Mouse (Mus musculus): ENCODE results near the gene Slc39a11.

Gene Slc39a11

GRCm38 (mm10) chr11:113232049-113232448 lies 417.8 kb downstream of the Slc39a11 start:
- peak; percentile 41 for DNase-seq (ENCODE audit: low spot score)

DNA sequence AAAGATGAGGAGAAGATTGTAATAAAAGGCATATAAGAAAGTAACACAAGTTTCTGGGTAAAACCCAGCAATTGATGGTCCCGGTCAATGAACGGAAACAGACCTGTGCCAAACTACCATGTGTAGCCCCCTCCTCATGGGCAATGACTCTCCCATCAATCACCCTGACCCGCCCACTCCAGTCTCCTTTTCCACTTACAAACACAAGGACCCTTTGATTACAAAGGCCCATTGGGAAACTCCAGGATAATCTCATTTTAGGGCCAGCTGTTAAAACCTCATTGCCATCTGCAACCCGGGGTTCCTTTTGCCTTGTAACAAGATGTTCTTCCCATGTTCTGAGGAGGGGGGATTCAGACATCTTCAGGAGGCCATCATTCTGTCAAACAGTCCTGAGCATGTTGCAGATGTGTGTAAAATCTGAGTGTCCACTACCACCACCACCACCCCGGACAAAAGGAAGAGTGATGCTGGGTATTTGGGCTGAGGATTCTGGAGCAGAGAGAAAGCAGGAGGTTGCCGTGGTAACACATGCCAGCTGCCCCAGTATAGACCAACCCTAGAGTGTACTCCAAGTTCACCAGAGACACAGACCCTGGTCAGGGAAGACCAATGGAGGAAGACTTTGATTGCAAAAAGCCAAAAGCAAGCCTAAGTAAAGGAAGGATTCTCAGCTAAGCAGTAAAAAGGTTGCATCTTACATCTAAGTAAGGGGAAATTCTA lies 419.3 kb downstream of the Slc39a11 start:
- peak; percentile 55 for DNase-seq (ENCODE audit: low spot score)

- no peak for DNase-seq (ENCODE audit: low spot score)
These were observed 424.1 kb downstream of the Slc39a11 start for GRCm38 (mm10) chr11:113225748-113226147.

DNA sequence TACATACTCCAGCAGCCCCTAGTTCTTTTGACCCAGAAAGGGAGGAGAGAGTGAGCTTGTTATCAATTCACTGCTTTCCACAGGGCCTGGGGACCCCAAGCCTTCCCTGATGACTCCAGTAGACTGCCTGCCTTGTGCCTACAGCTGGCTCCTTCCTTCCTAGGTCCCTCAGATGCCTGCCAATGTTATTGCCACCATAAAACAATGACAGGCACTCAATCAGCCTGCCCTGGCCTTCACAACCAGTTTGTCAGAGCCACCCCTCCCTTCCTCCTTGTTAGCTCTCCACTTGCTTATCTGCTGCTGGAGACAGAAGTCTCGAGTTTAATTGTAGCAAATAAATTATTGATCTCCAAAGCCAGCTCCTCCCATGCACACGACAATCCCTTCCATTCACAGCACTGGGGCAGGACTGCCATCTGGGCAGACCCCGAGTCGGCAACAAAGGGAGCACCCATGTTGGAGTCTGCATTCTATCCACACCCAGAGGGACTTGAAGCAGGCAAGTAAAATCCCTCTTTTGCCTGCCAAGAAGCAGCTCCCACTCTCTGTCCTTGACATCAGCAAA lies 426.0 kb downstream of the Slc39a11 start:
- DNase-seq (ENCODE audit: low spot score), result no peak

GRCm38 (mm10) chr11:113221267-113222195 lies 428.3 kb downstream of the Slc39a11 start:
- peak; percentile 79 for DNase-seq (ENCODE audit: low spot score)

- no peak for DNase-seq (ENCODE audit: low spot score)
These were observed 429.2 kb downstream of the Slc39a11 start for GRCm38 (mm10) chr11:113220649-113221048.

DNA sequence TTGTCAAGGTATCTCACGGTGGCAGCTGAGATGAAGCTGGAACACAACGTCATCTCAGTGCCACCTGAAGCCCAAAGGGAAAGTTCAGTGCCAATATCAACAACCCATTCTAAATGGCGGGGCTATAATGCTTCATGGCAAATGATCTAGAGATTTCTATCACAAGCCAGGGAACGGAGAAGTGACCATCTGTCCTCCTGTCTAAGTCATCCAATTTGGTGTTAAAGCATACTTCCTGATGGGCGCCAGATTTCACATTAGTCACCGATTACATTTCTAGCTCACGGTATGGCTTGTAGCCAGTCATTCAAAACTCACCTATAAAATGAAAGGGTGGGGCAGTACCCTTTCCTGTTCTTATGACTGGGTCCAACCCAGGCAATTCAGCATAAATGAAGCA lies 435.1 kb downstream of the Slc39a11 start:
- no peak for DNase-seq (ENCODE audit: low spot score)

DNA sequence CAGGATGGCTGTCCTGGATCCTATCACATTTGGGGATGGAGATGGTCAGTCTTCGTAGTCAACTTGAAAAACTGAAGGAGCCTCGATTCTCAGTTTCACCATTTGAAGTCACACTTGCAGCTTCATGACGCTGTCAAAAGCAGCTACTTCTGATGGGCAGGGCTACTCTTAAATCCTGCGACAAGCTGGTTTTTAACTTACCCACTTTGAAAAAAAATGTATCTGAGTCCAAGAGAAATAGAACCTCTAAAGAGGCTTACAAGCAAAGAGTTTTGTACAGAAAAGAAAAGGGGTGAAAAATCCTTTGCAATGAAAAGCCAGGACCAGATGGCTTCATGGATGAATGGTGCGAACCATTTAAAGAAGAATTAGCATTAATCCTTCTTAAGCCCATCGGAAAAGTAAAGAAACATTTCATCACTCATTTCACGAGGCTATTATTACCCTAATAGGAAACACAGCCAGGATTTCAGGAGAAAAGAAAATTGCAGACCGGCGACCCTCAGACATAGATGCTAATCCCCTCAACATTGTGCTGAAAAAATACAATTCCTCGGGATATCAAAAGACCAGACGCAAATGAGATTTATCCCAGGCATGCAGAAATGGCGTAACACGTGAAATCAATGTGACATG lies 437.4 kb downstream of the Slc39a11 start:
- DNase-seq (ENCODE audit: low spot score), result no peak

GRCm38 (mm10) chr11:113209220-113209878 lies 440.5 kb downstream of the Slc39a11 start:
- no peak for DNase-seq (ENCODE audit: low spot score)

GRCm38 (mm10) chr11:113208521-113209072 lies 441.3 kb downstream of the Slc39a11 start:
- DNase-seq (ENCODE audit: low spot score), result no peak

- no peak for DNase-seq (ENCODE audit: low spot score)
These were observed 441.9 kb downstream of the Slc39a11 start for GRCm38 (mm10) chr11:113207966-113208365.

- no peak for DNase-seq (ENCODE audit: low spot score)
These were observed 443.8 kb downstream of the Slc39a11 start for GRCm38 (mm10) chr11:113206099-113206498.

DNA sequence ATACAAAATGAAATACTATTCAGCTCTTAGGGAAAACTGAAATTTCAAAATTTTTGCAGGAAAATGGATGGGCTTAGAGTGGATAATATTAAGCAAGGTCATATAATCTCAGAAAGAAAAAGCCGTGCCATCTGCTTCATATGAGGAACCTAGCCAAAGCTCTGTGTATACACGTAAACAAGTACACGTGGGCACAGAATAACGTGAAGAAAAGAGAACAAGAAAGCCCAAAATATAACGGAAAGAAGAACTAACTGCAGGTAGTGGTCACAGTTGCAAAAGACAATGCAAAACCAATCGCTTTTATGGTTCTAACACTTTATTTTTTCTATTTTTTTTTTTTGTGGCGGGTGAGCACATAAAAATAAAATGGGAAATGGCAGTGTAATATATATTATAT lies 446.9 kb downstream of the Slc39a11 start:
- no peak for DNase-seq (ENCODE audit: low spot score)

DNA sequence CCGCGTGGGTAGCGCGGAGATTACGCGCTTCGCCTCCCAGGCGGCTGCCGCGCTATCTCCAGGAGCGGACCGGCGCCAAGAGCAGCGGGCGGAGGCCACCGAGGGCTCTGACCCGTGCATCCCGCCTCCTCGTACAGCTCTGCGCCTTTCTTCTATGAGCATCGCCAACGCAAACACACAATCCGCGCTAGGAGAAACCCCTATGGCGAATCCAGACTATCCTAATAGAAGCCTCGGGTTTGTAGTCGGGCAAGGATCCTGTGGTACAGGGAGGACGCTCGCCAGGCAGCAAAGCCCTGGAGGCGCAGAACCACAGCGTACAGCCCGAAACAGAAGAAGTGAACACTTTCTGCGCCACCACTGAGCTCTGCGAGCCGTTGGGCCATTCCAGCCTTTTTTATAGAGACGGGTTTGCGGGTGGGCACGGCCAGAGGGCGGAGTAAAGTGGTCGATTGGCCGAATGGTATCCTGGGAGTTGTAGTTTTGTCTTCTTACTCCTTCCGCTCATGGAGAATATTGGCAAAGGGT lies 448.3 kb downstream of the Slc39a11 start:
- peak; percentile 95 for DNase-seq (ENCODE audit: low spot score)

GRCm38 (mm10) chr11:113200901-113201300 lies 449.0 kb downstream of the Slc39a11 start:
- peak; percentile 39 for DNase-seq (ENCODE audit: low spot score)

DNA sequence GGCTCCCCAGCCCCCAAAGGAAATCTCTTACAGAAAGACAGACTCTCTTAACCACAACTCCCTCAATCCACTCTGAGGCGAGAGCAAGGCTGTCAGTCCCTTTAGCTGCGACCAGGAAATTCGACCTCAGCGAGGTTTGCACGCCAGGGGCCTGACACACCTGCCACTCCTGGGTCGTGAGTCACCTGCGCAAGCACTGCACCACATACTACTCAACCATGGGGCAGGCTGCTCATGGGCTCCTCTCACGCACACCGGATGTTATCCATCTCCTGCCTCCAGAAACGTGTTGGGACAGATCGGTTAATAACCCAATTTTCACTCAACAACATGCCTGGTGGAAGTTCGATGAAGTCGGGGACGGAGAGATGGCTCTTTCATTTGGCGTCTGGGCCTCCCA lies 451.3 kb downstream of the Slc39a11 start:
- DNase-seq (ENCODE audit: low spot score), result no peak

DNA sequence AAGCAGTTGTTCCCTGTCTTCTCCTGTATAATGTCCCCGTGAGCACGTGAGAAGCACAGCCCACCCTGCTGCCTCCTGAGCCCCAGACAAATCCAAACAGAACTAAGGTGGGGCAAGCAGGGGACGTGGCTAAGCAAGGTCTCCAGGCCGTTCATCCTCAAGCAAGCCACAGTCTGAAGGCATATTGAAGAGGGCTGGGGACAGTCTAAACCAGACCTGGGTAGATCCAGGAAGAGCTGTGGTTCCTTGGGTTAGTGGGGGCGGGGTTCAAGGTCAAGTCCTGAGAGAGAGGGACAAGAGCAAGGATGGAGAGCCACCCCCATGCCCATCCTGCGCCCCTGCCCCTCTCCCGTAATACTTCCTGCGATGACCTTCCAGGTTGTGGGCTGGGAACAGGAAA lies 452.3 kb downstream of the Slc39a11 start:
- DNase-seq (ENCODE audit: low spot score), result no peak

DNA sequence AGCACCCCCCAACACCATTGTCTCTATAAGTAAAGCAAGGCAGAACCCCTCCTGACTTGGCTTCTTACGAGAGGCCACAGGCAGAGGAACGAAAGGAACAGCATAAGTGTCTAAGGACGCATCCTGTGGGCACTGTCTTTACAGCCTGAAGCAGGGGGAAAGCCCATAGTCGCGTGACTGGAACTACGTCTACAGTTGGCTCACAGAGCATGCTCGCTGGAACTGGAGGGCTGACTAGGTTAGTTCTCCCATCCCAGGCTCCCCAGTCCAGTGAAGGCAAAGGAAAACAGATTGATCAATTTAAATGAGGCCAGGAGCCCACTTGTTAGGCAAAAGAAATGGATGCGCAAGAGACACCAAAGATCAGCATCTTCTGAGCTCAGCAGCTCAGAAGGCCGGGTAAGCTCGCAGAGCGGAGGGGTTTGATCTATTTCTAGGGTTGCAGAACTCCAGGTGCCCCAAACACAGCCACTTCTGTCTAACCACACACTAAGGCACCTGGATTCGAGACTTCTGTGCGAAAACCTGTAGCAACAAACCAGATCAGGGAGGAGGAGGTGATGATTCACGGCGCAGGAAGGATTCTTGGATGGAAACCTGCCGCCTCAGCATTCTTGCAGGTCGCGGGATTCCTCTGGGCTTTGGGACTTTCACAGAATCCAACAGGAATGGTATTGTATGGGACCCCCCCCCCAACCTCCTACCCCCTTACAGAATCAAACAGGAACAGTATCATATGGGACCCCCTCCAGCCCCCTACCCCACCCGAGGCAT lies 453.5 kb downstream of the Slc39a11 start:
- no peak for DNase-seq (ENCODE audit: low spot score)
